Mouse (Mus musculus) leukemia stem cell, adult 10-12 weeks (primary cell): ENCODE data around the gene Ropn1. TPM values are rescaled to one million over a fixed set of nuclear protein-coding genes. Genes with fewer than 3 reads are reported as not detected.

Source experiments
- polyA plus RNA-seq: library from polyadenylated mRNA; stranded (reverse); fragments of >175 nt; gene quantifications from 2 replicates; pipeline ENCODE4 v1.2.3, GENCODE M21; 2012; ENCODE audit warnings: low replicate concordance

Gene Ropn1
- polyA plus RNA-seq, result not detected in 2 replicates

DNA sequence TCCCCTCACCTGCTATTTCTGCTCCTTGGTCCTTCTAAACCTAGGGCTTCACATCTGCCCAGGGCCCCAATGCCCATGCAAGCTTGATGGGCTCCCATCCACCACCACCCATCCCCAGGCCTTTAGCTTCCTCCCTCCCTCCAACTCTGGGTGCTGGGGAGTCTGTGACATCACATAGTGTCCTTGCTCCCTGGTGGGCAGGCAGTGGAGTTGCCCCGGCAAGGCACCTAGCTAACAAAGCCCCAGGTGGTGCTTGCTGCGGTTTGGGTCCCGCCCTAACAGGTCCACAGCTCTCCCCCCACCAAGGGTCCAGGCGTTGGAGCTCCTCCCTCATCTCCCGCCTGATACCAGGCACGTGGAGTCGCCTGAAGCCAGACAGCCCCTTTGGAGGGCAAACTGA lies at the start of gene Ropn1:
Gene Ropn1, plus strand, starts transcription at position 301 of the 400 bp plus-strand sequence.

DNA sequence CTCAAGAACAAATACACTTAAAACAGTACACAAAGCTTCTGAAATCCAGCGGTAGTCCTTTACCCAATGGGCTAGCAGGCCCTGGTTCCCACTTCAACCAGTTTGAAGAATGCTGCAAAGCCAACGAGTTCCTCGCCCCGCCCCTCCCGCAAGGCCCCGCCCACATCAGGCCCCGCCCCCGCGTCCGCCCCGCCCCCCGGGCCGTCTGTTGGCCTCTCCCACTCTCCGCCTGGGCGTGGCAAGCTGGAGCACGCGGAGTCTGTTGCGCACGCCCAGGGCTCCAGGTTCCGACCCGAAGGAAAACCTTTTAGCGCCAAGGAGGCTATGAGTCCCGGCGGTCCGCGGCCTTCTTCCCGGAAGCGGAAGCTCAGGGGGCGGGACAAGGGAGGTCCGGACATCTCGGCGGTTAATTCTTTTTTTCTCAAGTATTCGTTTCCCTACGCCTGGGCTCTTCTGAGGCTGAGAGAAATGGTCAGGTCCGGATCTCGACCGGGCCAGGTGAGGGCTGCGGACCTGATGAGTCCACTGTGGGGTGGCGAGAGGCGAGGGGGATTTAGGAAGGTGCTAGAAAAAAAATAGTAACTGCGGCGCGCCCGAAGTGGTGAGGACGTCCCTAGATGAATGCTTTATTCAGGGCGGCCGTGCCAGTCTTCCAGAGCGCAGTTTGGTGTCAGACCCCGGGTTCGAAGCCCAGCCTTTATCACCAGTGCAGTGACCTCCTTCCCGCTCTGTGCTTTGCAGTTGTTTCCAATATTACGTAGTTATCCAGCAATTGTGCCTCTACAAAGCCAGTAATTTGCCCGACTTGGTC lies 40.8 kb downstream of the Ropn1 start, which contains the start of gene Ccdc14:
Gene Ccdc14, plus strand, starts transcription at position 283 of the 811 bp plus-strand sequence.

Other genes starting within 250 kb of the Ropn1 start
- 3.0 and 4.2 TPM in 2 replicates for gene Kalrn, start 76.4 kb upstream of the Ropn1 start, polyA plus RNA-seq
- 0.66 TPM in 1 of 2 replicates, not detected in the other for gene Ccdc14, start 40.7 kb downstream of the Ropn1 start, polyA plus RNA-seq
- 1.7 and 2.5 TPM in 2 replicates for gene Mylk, start 95.3 kb downstream of the Ropn1 start, polyA plus RNA-seq